Mouse (Mus musculus): ENCODE data around the gene Popdc3. TPM values are rescaled to one million over a fixed set of nuclear protein-coding genes. Genes with fewer than 3 reads are reported as not detected.
A peak's percentile ranks its signal among the peaks of the same experiment; 100 is the strongest.

Gene Popdc3
- polyA plus RNA-seq, 1 experiment from 2014 or later: 1.0 TPM

- no peak overlapping the region for H3K27ac ChIP-seq (ENCODE audit: low read length)
- no peaks in the 10 kb centered on the region for H3K36me3 ChIP-seq (ENCODE audit: control insufficient read depth, insufficient read depth, low read length)
- peaks cover 5% of the 10 kb centered on the region; the same call in 1 of the 2 replicates for H3K4me1 ChIP-seq (replicated peaks; ENCODE audit: control insufficient read depth, insufficient read depth, low read length)
- ATAC-seq (ENCODE audit: low read depth): no peak
- H3K4me2 ChIP-seq (ENCODE audit: low read depth, low read length): no peak overlapping the region
- H3K9ac ChIP-seq (ENCODE audit: low read length): no peak overlapping the region
- WGBS: 71% methylated on average over 2 of the region's 2 CpGs
- no peaks in the 10 kb centered on the region for H3K9me3 ChIP-seq (ENCODE audit: control insufficient read depth, low read length)
- H3K4me3 ChIP-seq (ENCODE audit: low read length): no peak overlapping the region
- no peaks in the 10 kb centered on the region for H3K27me3 ChIP-seq (ENCODE audit: control insufficient read depth, insufficient read depth, low read depth, low read length)
Measured at GRCm38 (mm10) chr10:45185457-45185856, 7.6 kb downstream of the Popdc3 start.

- Histone ChIP-seq H3K9me3 (ENCODE audit: control insufficient read depth, low read length) (no peaks in the 10 kb centered on the region), H3K36me3 (ENCODE audit: control insufficient read depth, insufficient read depth, low read length) (no peaks in the 10 kb centered on the region), H3K9ac (ENCODE audit: low read length) (no peak overlapping the region), H3K4me2 (ENCODE audit: low read depth, low read length) (no peak overlapping the region), H3K4me1 (replicated peaks; ENCODE audit: control insufficient read depth, insufficient read depth, low read length) (no peaks in the 10 kb centered on the region), H3K4me3 (ENCODE audit: low read length) (no peak overlapping the region), H3K27me3 (ENCODE audit: control insufficient read depth, insufficient read depth, low read depth, low read length) (no peaks in the 10 kb centered on the region), H3K27ac (ENCODE audit: low read length) (no peak overlapping the region)
- no peak for ATAC-seq (ENCODE audit: low read depth)
- WGBS: 62% methylated on average over 14 of the region's 14 CpGs
Measured at GRCm38 (mm10) chr10:45193330-45194310, 15.7 kb downstream of the Popdc3 start.

- no peak for ATAC-seq (ENCODE audit: low read depth)
- no peaks in the 10 kb centered on the region for H3K27me3 ChIP-seq (ENCODE audit: control insufficient read depth, insufficient read depth, low read depth, low read length)
- H3K4me3 ChIP-seq (ENCODE audit: low read length): no peak overlapping the region
- no peak overlapping the region for H3K4me2 ChIP-seq (ENCODE audit: low read depth, low read length)
- H3K9ac ChIP-seq (ENCODE audit: low read length): no peak overlapping the region
- no peaks in the 10 kb centered on the region for H3K4me1 ChIP-seq (replicated peaks; ENCODE audit: control insufficient read depth, insufficient read depth, low read length)
- no peaks in the 10 kb centered on the region for H3K36me3 ChIP-seq (ENCODE audit: control insufficient read depth, insufficient read depth, low read length)
- H3K27ac ChIP-seq (ENCODE audit: low read length): no peak overlapping the region
- H3K9me3 ChIP-seq (ENCODE audit: control insufficient read depth, low read length): no peaks in the 10 kb centered on the region
- 77% methylated on average over 5 of the region's 5 CpGs for WGBS
Measured at GRCm38 (mm10) chr10:45194531-45194930, 16.6 kb downstream of the Popdc3 start.

GRCm38 (mm10) chr10:45204582-45204981 lies 26.7 kb downstream of the Popdc3 start:
- WGBS: 46% methylated on average over 1 of the region's 1 CpGs

GRCm38 (mm10) chr10:45210201-45210600 lies 32.3 kb downstream of the Popdc3 start:
- no peak overlapping the region for H3K4me2 ChIP-seq (ENCODE audit: low read depth, low read length)
- H3K27ac ChIP-seq (ENCODE audit: low read length): no peak overlapping the region
- no peak overlapping the region for H3K9ac ChIP-seq (ENCODE audit: low read length)
- no peaks in the 10 kb centered on the region for H3K4me1 ChIP-seq (replicated peaks; ENCODE audit: control insufficient read depth, insufficient read depth, low read length)
- H3K27me3 ChIP-seq (ENCODE audit: control insufficient read depth, insufficient read depth, low read depth, low read length): no peaks in the 10 kb centered on the region
- H3K9me3 ChIP-seq (ENCODE audit: control insufficient read depth, low read length): no peaks in the 10 kb centered on the region
- H3K36me3 ChIP-seq (ENCODE audit: control insufficient read depth, insufficient read depth, low read length): no peaks in the 10 kb centered on the region
- ATAC-seq (ENCODE audit: low read depth): no peak
- H3K4me3 ChIP-seq (ENCODE audit: low read length): no peak overlapping the region

More at GRCm38 (mm10) chr10:45204582-45204981, 26.7 kb downstream of the Popdc3 start:
- ATAC-seq (ENCODE audit: low read depth): no peak
- H3K9me3 ChIP-seq (ENCODE audit: control insufficient read depth, low read length): no peaks in the 10 kb centered on the region
- H3K4me1 ChIP-seq (replicated peaks; ENCODE audit: control insufficient read depth, insufficient read depth, low read length): no peaks in the 10 kb centered on the region
- H3K27me3 ChIP-seq (ENCODE audit: control insufficient read depth, insufficient read depth, low read depth, low read length): no peaks in the 10 kb centered on the region
- no peak overlapping the region for H3K27ac ChIP-seq (ENCODE audit: low read length)
- H3K4me2 ChIP-seq (ENCODE audit: low read depth, low read length): no peak overlapping the region
- no peaks in the 10 kb centered on the region for H3K36me3 ChIP-seq (ENCODE audit: control insufficient read depth, insufficient read depth, low read length)
- no peak overlapping the region for H3K9ac ChIP-seq (ENCODE audit: low read length)
- no peak overlapping the region for H3K4me3 ChIP-seq (ENCODE audit: low read length)

DNA sequence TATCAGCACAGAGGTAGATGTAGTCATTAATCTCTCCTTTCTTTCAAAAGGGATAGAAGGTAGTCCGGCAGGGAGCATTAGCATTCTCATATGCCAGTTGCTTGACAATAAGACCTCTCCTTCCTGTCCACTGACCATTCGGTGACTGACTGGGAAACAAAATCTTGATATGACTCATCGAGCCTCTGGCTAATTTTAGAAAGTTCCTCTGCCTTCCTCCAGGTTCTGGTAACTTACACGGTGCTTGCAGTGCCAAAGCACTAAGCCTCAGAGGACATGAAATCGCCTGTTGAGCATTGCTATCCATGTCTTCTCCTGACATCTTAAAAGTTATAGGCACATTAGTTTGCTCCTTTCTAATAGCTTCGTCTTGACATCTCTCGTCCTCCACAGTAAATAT lies 38.8 kb downstream of the Popdc3 start:
- Histone ChIP-seq H3K4me2 (ENCODE audit: low read depth, low read length) (no peak overlapping the region), H3K9me3 (ENCODE audit: control insufficient read depth, low read length) (no peaks in the 10 kb centered on the region), H3K9ac (ENCODE audit: low read length) (no peak overlapping the region), H3K27me3 (ENCODE audit: control insufficient read depth, insufficient read depth, low read depth, low read length) (no peaks in the 10 kb centered on the region), H3K4me1 (replicated peaks; ENCODE audit: control insufficient read depth, insufficient read depth, low read length) (no peaks in the 10 kb centered on the region), H3K36me3 (ENCODE audit: control insufficient read depth, insufficient read depth, low read length) (no peaks in the 10 kb centered on the region), H3K4me3 (ENCODE audit: low read length) (no peak overlapping the region), H3K27ac (ENCODE audit: low read length) (no peak overlapping the region)
- 73% methylated on average over 7 of the region's 7 CpGs for WGBS
- ATAC-seq (ENCODE audit: low read depth): no peak

GRCm38 (mm10) chr10:45229954-45230353 lies 52.1 kb downstream of the Popdc3 start:
- no peak overlapping the region for H3K4me3 ChIP-seq (ENCODE audit: low read length)

GRCm38 (mm10) chr10:45233351-45233750 lies 55.5 kb downstream of the Popdc3 start:
- Histone ChIP-seq H3K4me1 (replicated peaks; ENCODE audit: control insufficient read depth, insufficient read depth, low read length) (peaks cover 6% of the 10 kb centered on the region), H3K9me3 (ENCODE audit: control insufficient read depth, low read length) (no peaks in the 10 kb centered on the region), H3K4me3 (ENCODE audit: low read length) (no peak overlapping the region), H3K36me3 (ENCODE audit: control insufficient read depth, insufficient read depth, low read length) (no peaks in the 10 kb centered on the region), H3K27ac (ENCODE audit: low read length) (no peak overlapping the region), H3K27me3 (ENCODE audit: control insufficient read depth, insufficient read depth, low read depth, low read length) (no peaks in the 10 kb centered on the region), H3K4me2 (ENCODE audit: low read depth, low read length) (no peak overlapping the region), H3K9ac (ENCODE audit: low read length) (no peak overlapping the region)
- no peak for ATAC-seq (ENCODE audit: low read depth)
- 70% methylated on average over 6 of the region's 6 CpGs for WGBS

More at GRCm38 (mm10) chr10:45229954-45230353, 52.1 kb downstream of the Popdc3 start:
- Histone ChIP-seq H3K27me3 (ENCODE audit: control insufficient read depth, insufficient read depth, low read depth, low read length) (no peaks in the 10 kb centered on the region), H3K9me3 (ENCODE audit: control insufficient read depth, low read length) (no peaks in the 10 kb centered on the region), H3K4me2 (ENCODE audit: low read depth, low read length) (peak overlapping the region; percentile 34; the same call in 1 of the 2 replicates), H3K27ac (ENCODE audit: low read length) (peak overlapping the region; percentile 13; the same call in 1 of the 2 replicates), H3K4me1 (replicated peaks; ENCODE audit: control insufficient read depth, insufficient read depth, low read length) (peaks cover 6% of the 10 kb centered on the region), H3K9ac (ENCODE audit: low read length) (no peak overlapping the region), H3K36me3 (ENCODE audit: control insufficient read depth, insufficient read depth, low read length) (no peaks in the 10 kb centered on the region)
- peak; percentile 92 for ATAC-seq (ENCODE audit: low read depth)
- 5% methylated on average over 4 of the region's 4 CpGs for WGBS

- Histone ChIP-seq H3K27ac (ENCODE audit: low read length) (no peak overlapping the region), H3K27me3 (ENCODE audit: control insufficient read depth, insufficient read depth, low read depth, low read length) (no peaks in the 10 kb centered on the region), H3K9me3 (ENCODE audit: control insufficient read depth, low read length) (no peaks in the 10 kb centered on the region), H3K36me3 (ENCODE audit: control insufficient read depth, insufficient read depth, low read length) (no peaks in the 10 kb centered on the region), H3K4me1 (replicated peaks; ENCODE audit: control insufficient read depth, insufficient read depth, low read length) (no peaks in the 10 kb centered on the region), H3K9ac (ENCODE audit: low read length) (no peak overlapping the region), H3K4me2 (ENCODE audit: low read depth, low read length) (no peak overlapping the region), H3K4me3 (ENCODE audit: low read length) (no peak overlapping the region)
- no peak for ATAC-seq (ENCODE audit: low read depth)
- 41% methylated on average over 3 of the region's 3 CpGs for WGBS
Measured at GRCm38 (mm10) chr10:45236304-45236703, 58.4 kb downstream of the Popdc3 start.

Data from lung, embryonic 16.5 days (tissue).